ENCODE assay signal across 26 mouse cellular contexts in the genomic region with DNA sequence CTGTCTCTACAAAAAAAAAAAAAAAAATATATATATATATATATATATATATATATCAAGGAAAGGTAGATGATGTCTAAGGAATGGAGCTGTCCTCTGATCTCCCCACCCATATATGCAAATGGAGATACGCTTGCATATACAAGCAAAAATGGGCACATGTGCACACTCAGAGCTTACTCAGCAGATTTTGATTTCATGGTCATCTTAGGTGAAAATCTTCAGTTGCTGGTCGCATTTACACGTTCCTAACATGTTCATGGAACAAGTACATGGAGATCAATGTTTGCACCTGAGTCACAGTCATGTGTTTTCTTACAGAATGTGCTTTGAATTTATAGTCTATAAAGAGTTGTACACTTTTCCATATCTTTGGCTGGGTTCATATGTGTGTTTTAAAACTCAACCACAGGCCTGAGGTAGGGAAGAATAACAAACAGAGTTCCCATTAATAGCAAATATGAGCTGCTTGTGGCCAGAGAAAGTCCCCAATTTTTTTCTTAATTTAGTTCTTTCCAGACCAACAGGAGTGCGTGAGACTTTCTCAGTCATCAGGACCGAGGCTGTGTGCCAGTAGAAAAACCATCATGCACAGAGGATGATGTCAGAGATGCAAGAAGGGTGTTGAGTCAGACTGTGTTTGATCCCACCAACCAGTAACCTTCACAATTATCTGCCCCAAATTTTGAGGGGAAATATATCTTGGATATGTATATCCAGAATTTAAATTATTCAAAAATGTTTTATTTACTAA. TPM values are rescaled to one million over a fixed set of nuclear protein-coding genes. Genes with fewer than 3 reads are reported as not detected.
"Had no signal": no experiment of that assay in that cellular context is flagged by ENCODE, and none has a peak within 500 bp of the region (broad histone marks: within the 10 kb centered on the region; RNA-seq: fewer than 3 reads in every experiment).

No protein-coding gene starts in this region.

- H3K9ac ChIP-seq: kidney, embryonic 15.5 days; limb, embryonic 13.5 days; liver, embryonic 12.5 days; liver, embryonic 15.5 days had no signal

- H3K36me3 ChIP-seq: kidney, embryonic 15.5 days; limb, embryonic 10.5 days; limb, embryonic 13.5 days; liver, embryonic 12.5 days; liver, embryonic 15.5 days had no signal

- H3K4me1 ChIP-seq: kidney, embryonic 15.5 days; liver, embryonic 12.5 days; liver, embryonic 15.5 days had no signal

- H3K27ac ChIP-seq: kidney, embryonic 15.5 days; limb, embryonic 10.5 days; limb, embryonic 13.5 days; liver, embryonic 12.5 days; liver, embryonic 15.5 days; stomach, postnatal 0 days had no signal

- H3K4me2 ChIP-seq: kidney, embryonic 15.5 days; limb, embryonic 13.5 days; liver, embryonic 12.5 days; liver, embryonic 15.5 days; midbrain, embryonic 11.5 days had no signal

- H3K9me3 ChIP-seq: kidney, embryonic 15.5 days; limb, embryonic 10.5 days; limb, embryonic 13.5 days; liver, embryonic 12.5 days; liver, embryonic 15.5 days had no signal

- H3K4me3 ChIP-seq: kidney, embryonic 15.5 days; limb, embryonic 10.5 days; limb, embryonic 13.5 days; liver, embryonic 12.5 days; liver, embryonic 15.5 days had no signal

- ATAC-seq: liver, embryonic 12.5 days had no signal

- H3K27me3 ChIP-seq: kidney, embryonic 15.5 days; limb, embryonic 13.5 days; liver, embryonic 12.5 days; liver, embryonic 15.5 days had no signal

- DNase-seq: kidney, postnatal 10 days; kidney, postnatal 4 days; liver; lung, adult 2 months; lung, postnatal 14 days; lung, postnatal 4 days; midbrain, embryonic 14.5 days; thymus, adult 2 months; thymus, postnatal 14 days; thymus, postnatal 4 days had no signal

RNA-seq across cellular contexts. Expression of a gene that starts 9.7 kb away (rescaled TPM):
- total RNA-seq: layer of hippocampus, adult 18-20 months; layer of hippocampus, postnatal 14 days; left cerebral cortex, adult 18-20 months; left cerebral cortex, postnatal 25 days; megakaryocyte progenitor cell, adult 5-6 weeks; megakaryocyte-erythroid progenitor cell, adult 5-6 weeks; midbrain, postnatal 0 days had no signal
- polyA plus RNA-seq: small intestine, adult 2 months; spleen, adult 2 months; thymus, adult 2 months had no signal
